Mouse (Mus musculus) neutrophil, adult 59 days (primary cell): ENCODE measurements around the gene Fcer1a. TPM values are rescaled to one million over a fixed set of nuclear protein-coding genes. Genes with fewer than 3 reads are reported as not detected.

Experiments used
- total RNA-seq, 2 experiments: library from RNA; stranded (reverse); gene quantifications; 1 replicate in 1 of 2; 2 replicates in 1 of 2; pipeline ENCODE4 v1.2.4; 2023

Gene Fcer1a
- total RNA-seq: 1 to 10 TPM; 3.0 to 6.4 TPM

DNA sequence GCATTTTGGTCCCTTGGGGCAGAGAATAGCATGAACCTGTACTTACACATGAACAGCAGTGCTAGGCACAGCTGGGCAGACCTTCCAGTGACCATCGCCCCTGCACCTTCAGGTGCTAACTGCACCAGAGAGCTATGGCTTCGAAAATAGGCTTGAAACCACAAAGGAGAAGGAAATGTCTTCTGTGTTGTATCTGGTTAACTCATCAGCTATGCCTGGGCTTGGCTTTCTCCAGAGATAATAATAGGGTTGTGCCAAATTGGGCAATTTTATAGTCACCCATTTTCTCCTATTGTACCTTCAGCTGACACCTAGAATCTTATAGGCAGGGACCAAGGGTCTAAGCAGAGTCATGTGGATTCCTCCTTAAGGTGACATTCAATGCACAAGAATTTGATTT is at the start of gene Fcer1a:
Gene Fcer1a, minus strand, starts transcription at position 134 of the 400 bp plus-strand sequence.

DNA sequence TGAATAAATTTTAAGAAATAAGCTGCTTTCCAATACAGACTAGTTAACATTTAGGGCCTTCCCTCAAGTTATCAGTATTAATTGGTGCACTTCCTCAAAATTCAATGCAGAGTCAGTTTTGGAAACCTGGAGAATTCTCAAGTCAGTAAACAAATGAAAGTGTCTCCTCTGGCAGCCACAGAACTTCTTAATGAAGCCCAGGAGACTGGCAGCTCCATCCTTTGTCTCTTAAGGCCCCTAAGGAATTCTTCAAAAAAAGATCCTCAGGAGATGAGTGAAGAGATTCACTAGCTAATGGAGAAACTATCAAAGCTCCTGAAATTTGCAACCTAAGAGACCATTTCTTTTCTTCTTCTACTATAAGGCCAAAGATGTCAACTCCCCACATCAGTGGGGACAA is 38.7 kb upstream of the Fcer1a start, which contains the start of gene Olfr418:
Gene Olfr418, plus strand, starts transcription at position 301 of the 400 bp plus-strand sequence.

DNA sequence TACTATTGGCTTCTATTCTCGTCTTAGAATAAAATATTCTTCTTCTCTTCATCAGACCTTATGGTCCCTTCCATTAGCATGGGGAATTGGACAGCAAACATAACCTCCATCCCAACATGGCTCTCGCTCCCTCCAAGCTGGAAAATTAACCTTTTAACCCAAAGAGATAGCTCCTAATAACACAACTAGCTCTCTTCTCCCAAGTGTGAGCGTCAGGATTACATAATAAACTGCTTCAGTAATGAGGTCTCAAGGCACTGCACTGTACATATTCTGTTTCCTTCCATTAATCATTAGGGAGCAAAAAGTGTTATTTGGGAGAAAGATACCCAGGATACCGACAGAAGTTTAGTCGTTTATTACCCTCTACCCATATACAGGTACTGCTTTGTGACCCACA is 14.9 kb downstream of the Fcer1a start, which contains the start of gene Olfr1404:
Gene Olfr1404, plus strand, starts transcription at position 301 of the 400 bp plus-strand sequence.

DNA sequence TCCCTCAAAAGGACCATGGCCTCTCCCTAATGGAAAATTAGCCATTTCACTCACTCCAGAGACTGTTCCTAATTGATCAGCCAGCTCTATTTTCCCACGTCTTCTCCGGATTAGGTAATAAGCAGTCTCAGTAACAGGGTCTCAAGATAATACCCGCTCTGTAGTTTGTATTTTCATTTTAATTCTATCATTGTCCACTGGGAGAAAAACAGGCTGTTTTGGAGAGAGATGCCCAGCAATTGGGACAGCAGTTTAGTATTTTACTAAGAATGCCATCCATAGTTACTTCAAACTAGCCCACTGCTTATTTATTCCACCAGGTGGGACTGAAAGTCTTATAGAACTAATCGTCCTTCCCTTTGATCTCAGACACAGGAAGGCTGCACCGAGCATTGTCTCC is 29.5 kb downstream of the Fcer1a start, which contains the start of gene Olfr218:
Gene Olfr218, plus strand, starts transcription at position 301 of the 400 bp plus-strand sequence.

DNA sequence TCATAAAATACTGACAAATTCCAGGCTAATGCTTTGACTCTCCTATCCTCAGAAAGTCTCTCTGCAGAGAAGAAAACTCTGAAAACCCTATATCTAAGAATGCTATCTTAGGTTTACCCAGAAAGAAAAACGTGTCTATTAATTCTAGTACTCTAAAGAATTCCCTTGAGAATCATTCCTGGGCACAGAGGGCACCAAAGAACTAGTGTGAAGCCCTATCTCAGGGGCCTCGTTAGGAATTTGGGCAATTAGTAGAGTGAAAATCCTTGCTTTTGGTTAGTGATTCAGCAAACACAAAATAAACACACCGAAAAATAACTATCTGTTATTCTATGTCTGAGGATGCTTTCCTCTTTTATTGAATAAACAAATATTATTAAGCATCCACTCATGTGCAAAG is 36.5 kb downstream of the Fcer1a start, which contains the start of gene Olfr1406:
Gene Olfr1406, minus strand, starts transcription at position 101 of the 400 bp plus-strand sequence.

Other genes with a start within 250 kb of the Fcer1a start
- gene Olfr1408, start 89.8 kb downstream of the Fcer1a start, total RNA-seq: not detected
- not detected for gene Olfr1406, start 36.6 kb downstream of the Fcer1a start, total RNA-seq
- not detected for gene Olfr218, start 29.4 kb downstream of the Fcer1a start, total RNA-seq
- not detected for gene Olfr1404, start 14.8 kb downstream of the Fcer1a start, total RNA-seq
- not detected for gene Olfr418, start 38.8 kb upstream of the Fcer1a start, total RNA-seq
- not detected for gene Mptx2, start 50.6 kb upstream of the Fcer1a start, total RNA-seq
- gene Ackr1, start 106.5 kb upstream of the Fcer1a start, total RNA-seq: under 1 TPM; 0.35 to 0.82 TPM
- 10 to 100 TPM; 38.9 to 53.5 TPM for gene Aim2, start 123.7 kb upstream of the Fcer1a start, total RNA-seq
- under 1 TPM; 0.36 to 0.97 TPM for gene Cadm3, start 140.5 kb upstream of the Fcer1a start, total RNA-seq